Mouse (Mus musculus): ENCODE results near the gene Rtl8c. TPM values are rescaled to one million over a fixed set of nuclear protein-coding genes. Genes with fewer than 3 reads are reported as not detected.
A peak's percentile ranks its signal among the peaks of the same experiment; 100 is the strongest.
"Not testable (repeated sequence)": the region's sequence is repeated elsewhere in the genome, so short reads cannot be mapped to it uniquely, and the experiment has no call there.

Gene Rtl8c
- total RNA-seq (2022) = 10 to 100 TPM; 15.6 to 25.5 (median 19.3) TPM

- DNase-seq (ENCODE audit: low spot score) = peak; percentile 48
Measured at GRCm38 (mm10) chrX:53607242-53608121, at the start of gene Rtl8c. Rtl8c (plus strand) TSS chrX:53608032.

- DNase-seq (ENCODE audit: low spot score) = no peak
Measured at GRCm38 (mm10) chrX:53579311-53579710, 28.5 kb upstream of the Rtl8c start.

- not testable (repeated sequence) for DNase-seq (ENCODE audit: low spot score)
Measured at GRCm38 (mm10) chrX:53581407-53581806, 26.4 kb upstream of the Rtl8c start.

GRCm38 (mm10) chrX:53583404-53583803, 24.4 kb upstream of the Rtl8c start:
- not testable (repeated sequence) for DNase-seq (ENCODE audit: low spot score)

- DNase-seq (ENCODE audit: low spot score) = peak; percentile 18
Measured at GRCm38 (mm10) chrX:53599993-53600392, 7.8 kb upstream of the Rtl8c start.

- not testable (repeated sequence) for DNase-seq (ENCODE audit: low spot score)
Measured at GRCm38 (mm10) chrX:53606176-53606575, 1.7 kb upstream of the Rtl8c start.

- DNase-seq (ENCODE audit: low spot score) = no peak
Measured at GRCm38 (mm10) chrX:53608122-53608813, 436 bp downstream of the Rtl8c start.

- not testable (repeated sequence) for DNase-seq (ENCODE audit: low spot score)
Measured at GRCm38 (mm10) chrX:53608879-53609278, 1.0 kb downstream of the Rtl8c start, which contains the start of gene Gm14597. Gm14597 (minus strand) TSS chrX:53608979.

- DNase-seq (ENCODE audit: low spot score) = peak; percentile 73
Measured at GRCm38 (mm10) chrX:53610571-53610970, 2.7 kb downstream of the Rtl8c start.

GRCm38 (mm10) chrX:53611395-53611794, 3.6 kb downstream of the Rtl8c start:
- not testable (repeated sequence) for DNase-seq (ENCODE audit: low spot score)

- DNase-seq (ENCODE audit: low spot score) = not testable (repeated sequence)
Measured at GRCm38 (mm10) chrX:53638107-53638506, 30.3 kb downstream of the Rtl8c start.

- not testable (repeated sequence) for DNase-seq (ENCODE audit: low spot score)
Measured at GRCm38 (mm10) chrX:53642604-53642979, 34.8 kb downstream of the Rtl8c start.

- DNase-seq (ENCODE audit: low spot score) = peak; percentile 88
Measured at GRCm38 (mm10) chrX:53642980-53643961, 35.4 kb downstream of the Rtl8c start, which contains the start of gene Rtl8a. Rtl8a (minus strand) TSS chrX:53643682.

GRCm38 (mm10) chrX:53645885-53646284, 38.1 kb downstream of the Rtl8c start:
- DNase-seq (ENCODE audit: low spot score) = peak; percentile 8

- not testable (repeated sequence) for DNase-seq (ENCODE audit: low spot score)
Measured at GRCm38 (mm10) chrX:53652917-53653316, 45.1 kb downstream of the Rtl8c start.

Other genes with a start within 250 kb of the Rtl8c start
- 10 to 100 TPM; 33.2 to 39.2 (median 37.2) TPM for gene Mospd1, start 237.5 kb upstream of the Rtl8c start, total RNA-seq (2022)
- not detected for gene Etd, start 173.1 kb upstream of the Rtl8c start, total RNA-seq (2022)
- not detected for gene Gm14597, start 947 bp downstream of the Rtl8c start, total RNA-seq (2022)
- 100 to 1,000 TPM; 123 to 154 (median 145) TPM for gene Rtl8a, start 35.6 kb downstream of the Rtl8c start, total RNA-seq (2022)
- 100 to 1,000 TPM in 1 of 4 experiments, 10 to 100 TPM in 3; 67.6 to 113 (median 90.3) TPM for gene Rtl8b, start 62.4 kb downstream of the Rtl8c start, total RNA-seq (2022)
- gene 4930502E18Rik, start 116.8 kb downstream of the Rtl8c start, total RNA-seq (2022) = not detected
- gene 1700013H16Rik, start 149.8 kb downstream of the Rtl8c start, total RNA-seq (2022) = not detected
- not detected for gene Zfp36l3, start 168.4 kb downstream of the Rtl8c start, total RNA-seq (2022)
- 1 to 10 TPM; 1.3 to 2.1 (median 1.6) TPM for gene Xlr, start 189.7 kb downstream of the Rtl8c start, total RNA-seq (2022)

All from heart, adult 8-10 months (tissue).